Mouse (Mus musculus) spleen, postnatal 4 days (tissue): ENCODE results near the gene Cracr2b.

Source experiments
- DNase-seq, 2 experiments: peaks; one replicate each; pipeline ENCODE4 v3.0.0; 2022; ENCODE audit warnings: low spot score in 2 of 2

The Cracr2b gene

DNA sequence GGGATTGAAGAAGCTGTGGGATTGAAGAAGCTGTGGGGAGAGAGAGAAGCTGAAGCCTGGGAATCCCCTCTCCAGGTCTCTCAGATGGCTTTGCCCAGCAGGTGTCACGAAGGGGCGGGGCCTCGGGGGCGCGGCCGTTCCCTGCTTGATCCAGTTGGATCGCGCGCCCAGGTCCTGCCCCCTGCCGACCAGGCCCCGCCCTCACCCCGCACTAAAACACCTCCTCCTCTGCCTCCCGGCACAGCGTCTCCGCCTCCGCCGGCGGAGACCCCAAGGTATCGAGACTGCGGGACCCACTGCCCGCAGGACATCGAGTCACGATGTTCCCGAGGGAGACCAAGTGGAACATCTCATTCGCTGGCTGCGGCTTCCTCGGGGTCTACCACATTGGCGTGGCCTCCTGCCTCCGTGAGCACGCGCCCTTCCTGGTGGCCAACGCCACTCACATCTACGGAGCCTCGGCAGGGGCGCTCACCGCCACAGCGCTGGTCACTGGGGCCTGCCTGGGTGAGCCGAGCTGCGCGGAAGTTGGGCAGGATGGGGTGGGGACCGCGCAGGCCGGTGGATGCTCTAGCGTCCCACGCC is 5.8 kb upstream of the Cracr2b start, which contains the start of gene Pnpla2:
TSS of gene Pnpla2 (plus strand) at position 232 of the 585 bp plus-strand sequence.
- peak; percentile 97 to 98 for DNase-seq

DNA sequence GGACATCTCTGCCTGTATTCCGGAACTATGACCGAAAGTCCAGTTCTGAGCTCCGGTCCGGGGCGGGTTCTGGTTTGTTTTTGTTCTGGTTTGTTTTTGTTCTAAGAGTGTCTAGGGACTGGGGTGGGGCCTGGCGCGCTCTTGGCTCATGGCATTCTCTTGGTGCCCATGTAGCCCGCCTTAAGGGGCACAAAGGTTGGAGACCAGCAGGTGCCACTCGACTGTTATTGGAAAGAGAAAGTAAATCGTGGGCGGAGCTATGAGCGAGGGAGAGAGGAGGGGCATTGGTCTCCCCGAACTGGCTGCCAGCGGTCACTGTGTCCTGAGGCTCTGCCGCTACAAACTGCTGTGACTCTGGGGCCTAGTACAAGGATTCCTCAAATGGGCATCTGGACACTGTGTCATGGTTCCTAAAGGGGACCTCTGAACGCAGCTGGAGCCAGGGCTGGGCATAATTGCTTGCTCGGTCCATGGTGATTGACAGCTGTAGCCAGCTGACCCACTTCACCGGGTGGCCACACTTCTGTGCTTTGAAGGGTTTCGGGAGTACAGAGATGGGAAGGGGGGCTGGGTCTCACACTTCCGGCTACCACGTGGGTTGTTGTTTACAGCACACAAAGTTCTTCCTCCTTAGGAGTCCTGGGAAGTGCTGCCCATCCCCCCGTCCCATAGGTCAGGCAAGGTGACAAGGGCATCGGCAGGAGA is 5.1 kb upstream of the Cracr2b start:
- DNase-seq: peak; percentile 68 to 82

DNA sequence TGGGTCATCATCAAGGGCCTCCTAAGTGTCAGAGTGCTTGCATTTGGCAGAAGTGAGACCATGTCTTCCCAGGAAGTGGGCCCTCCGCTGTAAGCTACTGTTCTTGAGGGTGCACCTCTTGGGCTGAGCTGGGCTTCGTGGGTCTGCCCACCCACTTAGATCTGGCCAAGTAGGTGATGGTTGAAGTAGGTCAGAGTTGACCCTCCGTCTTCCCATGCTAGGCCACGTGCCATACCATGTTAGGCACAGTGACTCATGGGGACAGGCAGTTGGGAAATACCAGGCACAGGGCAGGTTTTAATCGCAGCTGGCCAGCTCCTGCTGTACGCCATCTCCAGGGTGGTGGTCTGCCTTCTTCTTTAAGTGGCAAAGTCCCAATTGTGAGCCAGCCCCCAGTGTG is 4.2 kb upstream of the Cracr2b start:
- DNase-seq: no peak

DNA sequence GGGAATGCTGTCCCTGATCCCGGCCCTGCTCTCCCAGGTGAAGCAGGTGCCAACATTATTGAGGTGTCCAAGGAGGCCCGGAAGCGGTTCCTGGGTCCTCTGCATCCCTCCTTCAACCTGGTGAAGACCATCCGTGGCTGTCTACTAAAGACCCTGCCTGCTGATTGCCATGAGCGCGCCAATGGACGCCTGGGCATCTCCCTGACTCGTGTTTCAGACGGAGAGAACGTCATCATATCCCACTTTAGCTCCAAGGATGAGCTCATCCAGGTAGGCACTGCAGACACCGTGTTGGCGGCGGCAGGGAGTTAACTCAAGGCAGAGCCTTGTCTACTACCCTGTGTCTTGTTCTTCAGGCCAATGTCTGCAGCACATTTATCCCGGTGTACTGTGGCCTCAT is 3.7 kb upstream of the Cracr2b start:
- DNase-seq: no peak

DNA sequence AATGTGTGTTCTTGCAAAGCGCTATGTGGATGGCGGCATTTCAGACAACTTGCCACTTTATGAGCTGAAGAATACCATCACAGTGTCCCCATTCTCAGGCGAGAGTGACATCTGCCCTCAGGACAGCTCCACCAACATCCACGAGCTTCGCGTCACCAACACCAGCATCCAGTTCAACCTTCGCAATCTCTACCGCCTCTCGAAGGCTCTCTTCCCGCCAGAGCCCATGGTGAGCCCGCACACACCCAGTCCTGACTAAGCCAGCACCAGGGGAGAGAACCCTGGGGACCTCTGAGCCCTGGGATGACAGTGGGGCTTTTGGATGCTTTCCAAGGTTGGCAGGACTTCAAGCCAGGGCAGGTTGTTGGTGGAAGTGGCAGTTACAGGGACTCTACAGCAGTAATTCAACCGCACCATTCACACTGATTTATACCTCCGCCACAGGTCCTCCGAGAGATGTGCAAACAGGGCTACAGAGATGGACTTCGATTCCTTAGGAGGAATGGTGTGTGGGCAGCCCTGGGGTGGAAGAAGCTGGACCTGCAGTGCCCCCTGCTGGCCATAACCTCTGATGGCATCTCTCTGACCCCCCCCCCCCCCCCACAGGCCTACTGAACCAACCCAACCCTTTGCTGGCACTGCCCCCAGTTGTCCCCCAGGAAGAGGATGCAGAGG is 2.8 kb upstream of the Cracr2b start:
- peak; percentile 63 to 87 for DNase-seq

DNA sequence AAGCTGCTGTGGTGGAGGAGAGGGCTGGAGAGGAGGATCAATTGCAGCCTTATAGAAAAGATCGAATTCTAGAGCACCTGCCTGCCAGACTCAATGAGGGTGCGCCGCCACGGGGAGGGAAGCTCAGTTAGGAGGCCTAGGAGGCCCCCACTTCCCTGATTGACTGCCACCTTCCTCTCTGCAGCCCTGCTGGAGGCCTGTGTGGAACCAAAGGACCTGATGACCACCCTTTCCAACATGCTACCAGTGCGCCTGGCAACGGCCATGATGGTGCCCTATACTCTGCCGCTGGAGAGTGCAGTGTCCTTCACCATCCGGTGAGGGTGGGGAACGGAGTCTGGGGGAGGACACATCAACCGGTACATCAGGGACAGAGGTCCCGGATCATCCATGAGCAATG is 2.2 kb upstream of the Cracr2b start:
- no peak for DNase-seq

DNA sequence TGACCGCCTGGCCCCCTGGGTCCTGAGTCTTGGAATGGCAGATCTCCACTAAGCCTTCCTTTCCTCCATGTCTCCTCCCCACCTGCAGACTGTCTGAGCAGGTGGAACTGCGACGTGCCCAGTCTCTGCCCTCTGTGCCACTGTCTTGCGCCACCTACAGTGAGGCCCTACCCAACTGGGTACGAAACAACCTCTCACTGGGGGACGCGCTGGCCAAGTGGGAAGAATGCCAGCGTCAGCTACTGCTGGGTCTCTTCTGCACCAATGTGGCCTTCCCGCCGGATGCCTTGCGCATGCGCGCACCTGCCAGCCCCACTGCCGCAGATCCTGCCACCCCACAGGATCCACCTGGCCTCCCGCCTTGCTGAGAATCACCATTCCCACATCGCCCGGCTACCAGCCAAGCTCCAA is 1.6 kb upstream of the Cracr2b start:
- DNase-seq: no peak

DNA sequence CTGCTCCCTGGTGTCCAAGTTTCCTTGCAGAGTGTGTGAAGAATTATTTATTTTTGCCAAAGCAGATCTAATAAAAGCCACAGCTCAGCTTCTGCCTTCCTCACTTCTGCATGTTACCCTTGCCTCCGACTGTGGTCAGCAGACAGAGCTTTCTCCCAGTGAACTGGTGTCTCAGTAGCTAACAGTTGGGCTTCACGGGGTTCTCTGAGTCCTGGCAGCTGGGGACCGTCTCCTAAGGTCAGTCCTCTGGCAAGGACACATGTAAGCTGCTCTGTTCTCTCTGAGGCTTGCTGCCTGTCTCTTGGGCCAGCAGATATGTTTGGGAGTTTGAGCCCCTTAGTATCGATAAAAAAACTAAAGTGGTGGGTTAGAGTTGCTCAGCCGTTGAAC is 898 bp upstream of the Cracr2b start:
- DNase-seq: no peak

DNA sequence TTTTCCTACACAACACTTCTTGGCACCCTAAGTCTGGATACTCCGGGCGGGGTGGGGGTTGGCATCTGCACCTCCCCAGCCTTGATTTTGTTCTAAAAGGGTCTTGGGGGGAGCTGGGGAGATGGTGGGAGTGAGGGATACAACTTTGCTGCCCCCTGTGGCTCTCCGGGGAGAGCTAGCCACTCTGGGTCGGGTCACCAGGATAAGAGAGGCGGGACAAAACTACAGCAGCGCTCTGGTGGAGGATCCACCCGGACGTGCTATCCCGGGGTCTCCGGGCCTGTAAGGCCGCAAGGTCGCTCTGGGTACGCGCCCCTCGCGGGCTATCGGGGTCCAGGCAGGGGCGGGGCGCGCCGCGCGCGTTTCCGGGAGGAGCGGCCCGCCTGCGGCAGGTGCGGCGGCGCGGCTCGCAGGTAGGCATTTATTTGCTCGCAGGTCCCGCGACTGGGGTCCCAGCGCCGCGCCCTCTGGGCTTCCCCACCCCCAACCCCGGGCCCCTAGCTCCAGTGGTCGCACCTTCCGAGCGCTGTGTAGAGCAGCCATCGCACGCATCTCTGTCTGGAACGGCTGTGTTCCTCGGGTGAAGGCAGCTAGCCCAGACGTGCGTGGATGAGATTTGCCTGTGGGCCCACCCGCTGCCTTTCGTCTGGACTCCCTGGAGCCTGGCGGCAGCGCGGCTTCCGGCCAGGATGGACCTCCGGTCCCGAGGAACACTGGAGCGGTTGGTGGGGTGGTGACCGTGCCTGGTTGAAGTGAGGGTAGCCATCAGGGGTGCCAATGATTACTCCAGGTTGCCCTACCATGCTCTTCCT is 833 bp downstream of the Cracr2b start:
- peak in 1 of 2 experiments; percentile 66 for DNase-seq

DNA sequence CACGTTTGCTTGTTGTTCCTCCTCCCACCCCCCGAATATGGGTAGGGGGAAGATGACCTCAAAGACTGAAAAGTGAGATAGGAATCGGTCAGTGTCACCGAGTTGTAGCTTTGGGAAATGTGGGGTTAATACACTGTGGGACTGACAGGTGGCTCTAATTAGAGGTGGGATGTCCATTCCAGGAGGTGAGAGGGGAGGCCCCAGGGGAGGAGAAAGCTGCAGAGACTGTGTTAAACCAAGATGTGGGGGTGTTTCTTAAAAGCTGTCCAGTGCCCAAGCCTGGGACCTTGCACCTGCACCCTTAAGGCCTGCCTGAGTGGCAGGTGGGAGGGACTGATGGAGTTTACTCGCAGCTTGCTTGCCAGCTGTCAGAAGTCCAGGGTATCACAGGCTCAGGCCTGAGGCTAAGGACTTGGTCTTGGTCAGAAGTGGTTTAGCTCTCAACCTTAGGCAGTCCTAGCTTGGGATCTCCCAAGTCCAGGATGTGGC is 1.5 kb downstream of the Cracr2b start:
- DNase-seq: no peak

DNA sequence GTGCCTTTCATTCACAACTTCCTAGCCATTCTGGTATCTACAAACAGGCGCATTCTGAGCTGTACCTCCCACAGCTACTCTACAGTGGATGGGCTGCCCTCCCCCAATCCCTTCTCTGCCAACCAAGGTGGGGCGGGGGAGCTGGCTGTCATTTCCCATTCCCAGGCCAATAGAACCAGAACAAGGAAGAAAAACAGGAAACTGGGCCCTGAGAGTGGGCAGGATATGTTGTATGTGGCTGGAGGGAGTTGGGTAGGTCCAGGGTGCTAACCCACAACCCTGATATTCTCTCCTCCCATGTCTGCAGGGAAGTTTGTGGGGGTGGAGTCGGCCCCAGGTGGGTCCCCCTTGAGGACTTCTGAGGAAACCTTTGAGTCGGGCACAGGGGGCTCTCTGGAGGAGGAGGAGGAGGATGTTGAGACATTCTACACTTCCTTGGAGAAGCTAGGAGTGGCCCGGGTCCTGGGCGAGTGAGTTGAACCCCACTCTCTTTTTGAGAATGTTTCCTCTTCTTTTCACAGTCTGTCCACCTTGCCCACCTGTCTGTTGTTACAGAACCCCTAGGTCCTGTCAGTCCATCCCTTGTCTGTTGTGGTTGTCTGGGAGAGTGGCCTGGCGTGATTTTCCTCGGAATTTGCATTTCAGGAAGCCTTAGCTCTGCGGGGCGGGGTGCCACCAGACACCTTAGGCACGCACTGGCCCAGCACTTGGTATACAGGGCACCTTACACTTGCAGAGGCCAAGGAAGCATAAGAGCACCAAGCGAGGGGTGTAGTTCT is 3.1 kb downstream of the Cracr2b start:
- DNase-seq: peak in 1 of 2 experiments; percentile 61

DNA sequence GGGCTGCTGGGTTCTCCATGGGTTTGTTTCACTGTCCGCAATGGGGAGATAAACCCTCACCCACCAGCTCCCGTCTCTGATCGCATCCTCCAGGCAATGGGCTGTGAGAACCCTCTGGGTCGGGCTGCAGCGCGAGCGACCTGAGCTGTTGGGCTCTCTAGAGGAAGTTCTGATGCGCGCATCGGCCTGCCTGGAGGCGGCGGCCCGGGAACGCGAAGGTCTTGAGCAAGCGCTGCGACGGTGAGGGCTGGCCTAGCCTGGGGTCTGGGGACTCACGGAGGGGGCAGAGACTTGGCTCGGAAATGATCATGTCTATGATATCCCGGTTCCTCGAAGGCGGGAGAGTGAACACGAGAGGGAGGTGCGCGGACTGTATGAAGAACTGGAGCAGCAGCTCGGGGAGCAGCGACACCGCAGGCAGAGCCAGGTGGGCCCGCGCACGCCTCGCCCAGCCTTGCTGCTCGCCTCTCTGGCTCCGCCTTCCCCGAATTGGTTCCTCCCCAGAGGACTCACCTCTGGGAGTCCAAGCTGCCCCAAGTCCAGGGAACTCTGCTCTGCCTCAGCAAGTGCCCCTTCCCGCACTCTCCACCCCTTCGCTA is 3.8 kb downstream of the Cracr2b start:
- peak; percentile 42 to 78 for DNase-seq

DNA sequence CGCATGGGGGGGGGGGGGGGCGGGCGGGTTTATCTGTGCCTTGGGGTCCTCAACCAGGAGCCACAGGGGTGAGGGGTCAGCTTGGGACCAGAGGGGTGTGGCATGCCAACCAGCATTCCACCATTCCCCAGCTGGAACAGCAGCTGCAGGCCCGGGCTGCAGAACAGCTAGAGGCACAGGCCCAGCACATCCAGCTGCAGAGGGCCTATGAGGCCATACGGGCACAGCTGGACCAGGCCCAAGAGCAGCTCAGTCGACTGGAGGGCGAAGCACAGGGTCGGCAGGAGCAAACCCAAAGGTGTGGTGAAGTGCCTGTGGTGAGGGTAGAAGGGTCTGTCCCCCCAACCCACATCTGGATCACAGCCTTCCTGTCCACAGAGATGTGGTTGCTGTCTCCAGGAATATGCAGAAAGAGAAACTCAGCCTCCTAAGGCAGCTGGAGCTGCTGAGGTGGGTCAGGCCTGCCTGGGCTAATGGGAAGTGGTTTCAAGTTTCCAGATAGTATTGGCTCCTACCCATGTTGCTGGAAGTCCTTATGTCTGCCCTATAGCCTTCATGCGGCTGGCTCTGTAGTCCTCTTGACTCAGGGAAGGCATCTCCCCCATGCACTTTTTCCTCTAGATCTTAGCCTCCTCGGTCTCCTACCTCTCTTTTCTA is 4.6 kb downstream of the Cracr2b start:
- DNase-seq: peak in 1 of 2 experiments; percentile 66

DNA sequence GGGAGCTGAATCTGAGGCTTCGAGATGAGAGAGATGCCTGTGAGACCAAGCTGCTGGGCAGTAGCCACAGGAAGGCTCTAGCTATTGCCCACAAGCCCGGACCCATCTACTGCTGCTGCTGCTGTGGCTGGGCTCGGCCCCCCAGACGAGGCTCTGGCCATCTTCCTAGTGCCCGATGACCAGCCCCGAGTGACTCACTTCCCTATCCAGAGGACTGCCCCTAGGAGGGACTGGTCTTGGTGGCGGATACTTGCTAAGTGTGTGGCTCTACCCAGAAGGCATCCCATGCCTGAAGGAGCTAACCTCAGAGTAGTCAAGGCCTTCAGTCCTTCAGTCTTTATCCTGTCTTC is 5.1 kb downstream of the Cracr2b start:
- no peak for DNase-seq

DNA sequence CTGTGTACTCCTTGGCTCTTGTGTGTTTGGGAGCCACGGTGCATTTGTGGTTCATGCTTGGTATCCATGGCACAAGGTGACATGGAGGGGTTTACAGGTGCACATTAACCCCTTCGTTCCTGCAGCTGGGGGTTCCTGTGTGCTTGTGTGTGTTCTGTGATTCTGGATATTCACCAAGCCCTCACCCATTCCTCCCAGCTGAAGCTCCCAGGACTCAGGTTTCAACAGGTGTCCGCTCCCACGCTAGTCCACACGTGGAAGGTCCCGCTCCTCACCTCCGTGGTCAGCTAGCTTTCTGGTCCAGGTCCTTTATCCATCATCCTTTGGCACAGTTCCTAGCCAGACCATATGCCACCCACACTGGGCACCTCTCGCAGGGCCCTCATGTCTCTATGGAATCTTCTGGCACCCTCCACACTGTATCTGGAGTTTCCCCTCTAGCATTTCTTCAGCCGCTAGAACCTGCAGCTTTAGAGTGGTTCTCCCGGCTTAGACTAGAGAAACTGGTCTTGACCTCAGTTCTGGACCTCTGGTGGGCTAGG is 5.8 kb downstream of the Cracr2b start:
- no peak for DNase-seq

DNA sequence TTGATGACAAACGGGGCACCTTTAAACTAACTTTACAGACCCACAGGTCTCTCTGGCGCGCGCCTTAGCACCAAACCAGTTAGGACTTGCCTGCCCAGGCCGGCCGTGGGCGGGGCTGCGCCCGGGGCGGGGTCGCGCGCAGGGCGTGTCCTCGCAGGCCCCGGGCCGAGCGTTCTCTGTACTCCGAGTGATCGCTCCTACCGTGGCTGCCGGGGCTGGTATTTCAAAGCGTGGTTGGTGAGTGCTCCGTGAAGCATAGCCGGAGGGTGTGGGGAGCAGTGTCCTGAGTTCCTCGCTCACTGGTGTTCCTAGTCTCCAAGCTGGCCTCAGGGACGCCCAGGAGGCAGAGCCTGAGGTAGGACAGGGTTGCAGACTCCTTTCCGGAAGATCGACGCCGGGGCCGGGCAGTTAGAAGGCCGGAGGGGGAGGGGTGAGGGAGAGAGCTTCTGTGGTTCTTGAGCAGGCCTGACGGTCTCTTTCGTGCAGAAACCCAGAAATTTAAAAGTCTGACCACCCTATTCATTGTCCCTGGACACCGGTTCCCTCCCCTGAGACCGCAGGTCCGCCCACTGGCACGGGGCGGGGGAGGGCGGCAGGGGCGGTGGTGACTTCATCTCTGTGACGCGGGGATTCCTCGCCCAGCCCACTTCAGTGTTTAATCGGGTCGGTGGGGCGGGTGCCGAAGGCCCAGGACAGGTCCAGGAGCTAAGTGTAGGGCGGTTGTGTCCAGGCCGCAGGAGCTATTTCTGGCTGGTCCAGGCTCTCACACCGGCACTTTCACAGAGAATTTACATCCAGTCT is 6.5 kb downstream of the Cracr2b start, which contains the start of gene Cd151:
TSS of gene Cd151 (plus strand) at position 163 of the 801 bp plus-strand sequence.
- peak; percentile 91 to 95 for DNase-seq

DNA sequence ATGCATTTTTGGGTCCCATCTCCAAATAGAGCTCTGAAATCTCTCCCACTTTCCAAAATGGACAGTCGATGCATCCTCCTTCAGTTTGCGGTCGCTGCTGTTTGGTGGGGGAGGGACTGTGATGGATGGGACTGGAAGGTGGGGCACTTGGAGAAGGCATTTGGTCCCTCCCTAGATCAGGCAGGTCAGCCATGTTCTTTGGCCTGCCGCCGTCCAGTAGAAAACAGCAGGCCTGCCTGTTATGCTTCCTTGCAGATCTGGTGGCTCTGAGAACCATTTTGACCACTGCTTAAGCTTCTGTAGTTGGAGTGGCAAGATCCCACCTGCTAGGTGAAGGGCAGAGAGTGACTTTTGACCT is 7.2 kb downstream of the Cracr2b start:
- DNase-seq: peak in 1 of 2 experiments; percentile 66

DNA sequence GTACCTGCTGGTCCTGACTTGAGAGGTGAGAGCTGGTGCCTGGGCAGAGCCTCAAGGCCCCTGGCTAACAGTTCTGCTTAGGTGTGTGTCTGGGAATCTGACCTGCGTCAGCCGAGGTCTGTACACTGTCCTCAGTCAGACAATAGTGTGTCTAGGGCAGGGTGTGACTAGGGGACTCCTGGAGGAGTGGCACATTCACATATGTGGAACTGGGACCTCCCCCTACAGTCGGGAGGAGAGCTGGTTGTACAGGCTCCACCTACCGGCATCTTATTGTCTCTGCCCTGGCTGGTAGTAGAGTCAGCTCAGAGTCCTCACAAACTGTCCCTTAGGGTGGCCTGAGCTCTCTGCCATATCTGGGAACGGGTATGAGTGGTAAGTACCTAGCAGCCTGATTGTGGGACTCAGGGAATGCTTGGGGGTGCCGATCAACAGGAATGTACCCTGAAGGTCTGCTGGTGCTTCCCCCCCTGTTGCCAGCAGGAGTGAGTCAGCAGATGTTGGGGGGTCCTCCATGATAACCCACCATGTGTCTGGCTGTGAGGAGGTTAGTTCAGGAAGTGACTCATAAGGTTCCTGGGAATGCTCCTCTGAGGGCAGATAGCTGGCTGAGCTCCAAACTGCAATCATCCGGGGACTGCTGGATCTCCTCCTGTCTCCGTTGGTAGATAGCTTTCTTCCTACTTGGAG is 7.8 kb downstream of the Cracr2b start:
- peak; percentile 68 to 74 for DNase-seq

DNA sequence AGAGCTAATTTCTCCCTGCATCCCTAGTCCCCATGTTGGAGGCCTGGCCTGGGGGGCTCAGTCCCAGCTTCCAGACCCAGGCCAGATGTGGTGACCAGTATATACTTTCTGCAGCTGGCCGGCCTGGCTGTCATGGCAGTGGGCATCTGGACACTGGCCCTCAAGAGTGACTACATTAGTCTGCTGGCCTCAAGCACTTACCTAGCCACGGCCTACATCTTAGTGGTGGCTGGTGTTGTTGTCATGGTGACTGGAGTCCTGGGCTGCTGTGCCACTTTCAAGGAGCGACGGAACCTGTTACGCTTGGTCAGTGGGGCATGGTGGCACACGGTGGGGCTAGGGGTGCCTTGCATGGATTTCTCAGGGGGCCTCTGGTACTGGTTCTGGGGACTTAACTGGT is 8.5 kb downstream of the Cracr2b start:
- DNase-seq: peak in 1 of 2 experiments; percentile 59
